Mouse (Mus musculus): ENCODE data around the gene Ptk7. TPM values are rescaled to one million over a fixed set of nuclear protein-coding genes. Genes with fewer than 3 reads are reported as not detected.

Gene Ptk7
- polyA plus RNA-seq, 1 experiment from 2014 or later, result 69.7 TPM

DNA sequence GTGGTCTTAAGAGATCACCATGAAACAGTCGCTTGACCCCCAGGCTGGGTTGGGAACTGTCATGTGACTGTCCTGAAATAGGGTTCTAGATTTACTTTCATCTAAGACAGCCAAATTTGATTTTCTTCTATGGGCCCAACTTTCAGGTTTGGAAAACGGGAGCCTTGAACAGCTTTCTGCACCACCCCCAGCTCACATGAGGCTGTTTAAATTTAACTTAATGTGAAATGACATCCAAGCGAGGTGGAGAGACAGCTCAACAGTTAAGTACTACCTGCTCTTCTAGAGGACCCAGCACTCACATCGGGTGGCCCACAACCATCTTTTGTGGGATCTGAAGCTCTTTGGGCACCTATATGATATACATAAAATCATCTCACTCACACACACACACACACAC lies 30.3 kb downstream of the Ptk7 start:
- H3K9me3 ChIP-seq, result no peaks in the 10 kb centered on the region
- WGBS, result 91% methylated on average over 4 of the region's 4 CpGs
- no peak for ATAC-seq (ENCODE audit: low FRiP score, low read depth)

DNA sequence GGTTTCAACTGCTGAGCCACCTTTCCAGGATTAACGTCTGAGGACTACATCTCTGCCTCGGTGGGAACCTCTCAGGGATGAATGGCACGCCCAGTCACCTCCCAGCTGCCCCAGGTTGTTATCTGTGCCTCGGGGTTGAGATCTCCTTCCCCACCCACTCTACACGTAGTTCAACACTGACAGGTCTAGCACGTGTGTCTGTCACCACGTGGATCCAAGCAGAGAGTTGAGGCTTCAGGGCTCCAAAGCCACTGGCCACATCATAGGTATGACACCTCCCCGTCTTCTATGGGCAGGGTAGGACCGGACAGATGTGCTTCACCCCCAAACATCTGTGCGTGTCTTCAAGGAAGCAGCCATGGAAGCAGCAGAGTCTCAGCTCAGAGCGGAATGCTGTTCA lies 31.3 kb downstream of the Ptk7 start:
- no peaks in the 10 kb centered on the region for H3K27me3 ChIP-seq (replicated peaks)
- no peak overlapping the region for H3K27ac ChIP-seq
- WGBS, result 94% methylated on average over 11 of the region's 11 CpGs
- no peak overlapping the region for H3K4me3 ChIP-seq
- H3K4me2 ChIP-seq (replicated peaks), result no peak overlapping the region
- no peak for ATAC-seq (ENCODE audit: low FRiP score, low read depth)
- no peaks in the 10 kb centered on the region for H3K9me3 ChIP-seq
- peaks cover 8% of the 10 kb centered on the region; the same call in 1 of the 2 replicates for H3K36me3 ChIP-seq
- no peak overlapping the region for H3K9ac ChIP-seq
- peaks cover 17% of the 10 kb centered on the region for H3K4me1 ChIP-seq

More for the DNA sequence above, 30.3 kb downstream of the Ptk7 start:
- Histone ChIP-seq H3K4me1 (peaks cover 17% of the 10 kb centered on the region), H3K9ac (no peak overlapping the region), H3K27ac (no peak overlapping the region), H3K4me2 (replicated peaks) (no peak overlapping the region), H3K36me3 (peaks cover 8% of the 10 kb centered on the region; the same call in 1 of the 2 replicates), H3K4me3 (no peak overlapping the region), H3K27me3 (replicated peaks) (no peaks in the 10 kb centered on the region)

DNA sequence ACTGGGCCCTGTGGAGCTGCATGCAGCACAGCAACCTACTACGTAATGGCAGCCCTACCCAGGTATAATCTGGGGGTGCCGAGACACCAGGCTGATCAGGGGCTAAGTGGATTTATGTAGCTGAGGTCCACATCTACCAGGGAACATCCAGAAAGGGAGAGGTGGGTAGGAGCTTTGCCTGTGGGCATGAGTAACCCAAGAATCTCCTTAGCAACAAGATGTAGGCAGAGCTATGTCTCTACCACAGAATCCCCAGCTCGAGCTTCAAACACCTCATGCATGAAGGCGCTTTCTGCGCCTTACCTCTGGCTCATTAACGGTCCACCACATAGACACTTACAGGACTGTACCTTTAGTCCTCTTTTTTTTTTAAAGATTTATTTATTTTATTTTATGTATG lies 34.0 kb downstream of the Ptk7 start:
- 83% methylated on average over 6 of the region's 6 CpGs for WGBS

DNA sequence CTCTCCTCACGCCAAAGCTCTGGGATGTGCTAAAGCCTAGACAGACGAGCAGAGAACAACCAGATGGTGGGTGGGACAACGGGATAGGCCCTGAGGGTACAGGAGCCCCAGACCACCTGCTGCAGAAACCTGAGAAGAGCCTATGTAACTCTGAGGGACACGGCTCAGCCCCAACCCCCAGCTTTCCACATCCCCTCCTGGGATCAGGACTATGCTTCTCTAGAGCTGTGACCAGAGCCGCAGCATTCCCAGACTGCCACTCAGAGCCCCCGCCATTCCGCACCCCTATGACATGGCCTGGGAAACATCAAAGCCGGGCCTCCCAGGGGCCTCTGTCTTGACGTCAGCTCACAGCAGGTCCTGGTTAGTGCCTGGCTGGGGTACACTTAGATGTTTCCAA lies 34.7 kb downstream of the Ptk7 start:
- Histone ChIP-seq H3K4me1 (peaks cover 8% of the 10 kb centered on the region), H3K9ac (no peak overlapping the region), H3K9me3 (no peaks in the 10 kb centered on the region), H3K4me2 (replicated peaks) (no peak overlapping the region), H3K36me3 (peaks cover 21% of the 10 kb centered on the region), H3K27me3 (replicated peaks) (no peaks in the 10 kb centered on the region), H3K4me3 (no peak overlapping the region), H3K27ac (no peak overlapping the region)
- ATAC-seq (ENCODE audit: low FRiP score, low read depth), result no peak; the same call in 1 of the 2 replicates
- WGBS, result 41% methylated on average over 9 of the region's 9 CpGs

More for the DNA sequence above, 34.0 kb downstream of the Ptk7 start:
- Histone ChIP-seq H3K4me3 (no peak overlapping the region), H3K9me3 (no peaks in the 10 kb centered on the region), H3K4me1 (peaks cover 8% of the 10 kb centered on the region), H3K4me2 (replicated peaks) (no peak overlapping the region), H3K27me3 (replicated peaks) (no peaks in the 10 kb centered on the region), H3K27ac (no peak overlapping the region), H3K9ac (no peak overlapping the region), H3K36me3 (peaks cover 14% of the 10 kb centered on the region)
- no peak for ATAC-seq (ENCODE audit: low FRiP score, low read depth)

DNA sequence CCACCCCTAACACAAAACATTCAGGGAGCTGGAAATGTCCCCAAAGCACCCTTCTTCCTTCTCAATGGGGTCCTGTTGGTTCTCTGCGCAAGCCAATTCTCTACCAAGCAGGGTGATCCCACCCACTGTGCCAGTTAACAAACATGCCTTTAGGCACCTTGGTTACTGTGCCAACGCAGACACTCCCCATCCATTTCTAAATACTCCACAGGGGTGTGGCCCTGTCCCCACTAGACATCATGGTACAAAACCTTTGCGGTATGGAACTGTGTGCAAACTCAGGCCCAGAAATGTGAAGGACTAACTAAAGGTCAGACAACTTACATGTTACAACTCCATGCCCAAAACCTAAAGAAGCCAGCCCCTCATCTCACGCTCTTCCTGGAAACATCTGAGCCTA lies 36.2 kb downstream of the Ptk7 start:
- Histone ChIP-seq H3K9me3 (no peaks in the 10 kb centered on the region), H3K27me3 (replicated peaks) (no peaks in the 10 kb centered on the region), H3K27ac (no peak overlapping the region), H3K4me3 (no peak overlapping the region), H3K36me3 (peaks cover 34% of the 10 kb centered on the region), H3K4me2 (replicated peaks) (no peak overlapping the region), H3K9ac (no peak overlapping the region), H3K4me1 (peaks cover 8% of the 10 kb centered on the region)
- no peak for ATAC-seq (ENCODE audit: low FRiP score, low read depth)
- WGBS, result 92% methylated on average over 4 of the region's 4 CpGs

DNA sequence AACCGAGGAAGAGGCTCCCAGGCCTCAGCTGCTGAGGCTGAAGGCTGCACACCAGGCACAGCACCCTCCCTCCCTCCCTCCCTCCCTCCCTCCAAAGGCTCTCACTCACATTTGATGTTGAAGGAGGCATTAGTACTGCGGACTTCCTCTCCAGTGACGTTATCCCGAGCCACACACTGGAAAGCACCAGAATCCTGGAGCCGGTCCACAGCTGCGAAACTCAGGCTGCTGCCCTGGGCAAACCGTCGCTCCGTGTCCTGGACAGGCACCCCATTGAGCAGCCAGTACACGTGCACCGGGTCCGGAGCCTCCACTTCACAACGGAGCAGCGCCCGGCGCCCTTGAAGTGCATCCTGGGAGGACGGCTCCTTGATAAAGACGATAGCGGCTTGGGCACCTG lies 37.9 kb downstream of the Ptk7 start:
- Histone ChIP-seq H3K4me2 (replicated peaks) (no peak overlapping the region), H3K27ac (no peak overlapping the region), H3K4me3 (no peak overlapping the region), H3K9me3 (no peaks in the 10 kb centered on the region), H3K9ac (no peak overlapping the region), H3K27me3 (replicated peaks) (no peaks in the 10 kb centered on the region), H3K36me3 (peaks cover 40% of the 10 kb centered on the region), H3K4me1 (peaks cover 8% of the 10 kb centered on the region)
- WGBS, result 84% methylated on average over 19 of the region's 19 CpGs
- ATAC-seq (ENCODE audit: low FRiP score, low read depth), result no peak

DNA sequence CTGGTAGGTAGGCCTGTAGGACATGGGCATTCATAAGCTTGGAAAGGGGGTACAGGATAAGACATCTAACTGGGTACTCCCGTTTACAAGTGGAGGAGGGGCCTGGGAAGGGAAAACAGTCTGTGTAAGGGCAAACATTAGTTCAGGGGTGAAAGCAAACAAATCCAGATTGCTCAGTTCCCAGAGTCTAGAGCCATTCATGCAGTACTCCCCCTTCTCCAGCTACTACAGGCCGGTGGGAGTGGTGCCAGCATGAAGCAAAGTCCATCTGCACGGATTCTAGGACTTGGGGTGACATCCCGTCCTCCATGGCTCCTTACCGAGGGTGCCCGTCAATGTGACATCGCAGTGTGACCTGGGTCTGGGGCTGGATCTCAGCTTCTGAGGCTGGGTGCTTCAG lies 38.9 kb downstream of the Ptk7 start:
- Histone ChIP-seq H3K4me2 (replicated peaks) (no peak overlapping the region), H3K4me1 (peaks cover 8% of the 10 kb centered on the region), H3K4me3 (no peak overlapping the region), H3K9me3 (no peaks in the 10 kb centered on the region), H3K27me3 (replicated peaks) (no peaks in the 10 kb centered on the region), H3K36me3 (peaks cover 50% of the 10 kb centered on the region), H3K27ac (no peak overlapping the region), H3K9ac (no peak overlapping the region)
- ATAC-seq (ENCODE audit: low FRiP score, low read depth), result no peak
- WGBS, result 91% methylated on average over 7 of the region's 7 CpGs

DNA sequence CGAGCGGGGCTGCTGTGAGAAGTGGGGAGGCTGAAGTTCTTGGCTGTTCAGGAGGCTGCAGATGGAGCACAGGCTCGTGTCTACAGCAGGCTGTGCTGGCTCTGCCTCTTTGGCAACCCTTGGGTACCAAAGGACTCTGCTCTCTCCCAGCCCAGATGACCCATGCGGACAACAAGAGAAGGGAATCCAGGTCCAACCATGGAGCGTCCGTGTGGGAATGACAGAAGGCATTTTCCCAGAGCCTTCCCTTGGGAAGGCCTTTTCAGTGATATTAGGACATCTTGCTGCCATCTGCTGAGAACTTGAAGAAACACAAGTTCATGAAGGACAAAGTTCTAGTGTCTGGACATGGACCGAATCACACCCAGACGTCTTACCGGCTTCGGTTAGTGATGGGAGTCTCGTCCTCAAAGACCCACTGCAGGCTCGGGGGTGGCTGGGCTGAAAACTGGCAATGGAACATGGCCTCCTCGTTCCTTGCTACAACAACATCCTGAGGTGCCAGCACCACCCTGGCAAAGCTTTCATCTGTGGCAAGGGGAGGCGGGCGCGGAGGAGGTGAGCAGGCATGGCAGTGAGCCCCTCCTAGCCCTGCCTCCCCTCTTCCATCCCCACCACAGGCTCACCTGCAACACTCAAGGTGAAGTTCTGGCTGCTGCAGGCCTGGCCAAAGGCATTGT lies 39.5 kb downstream of the Ptk7 start:
- Histone ChIP-seq H3K27ac (no peak overlapping the region), H3K9me3 (no peaks in the 10 kb centered on the region), H3K9ac (no peak overlapping the region), H3K36me3 (peaks cover 56% of the 10 kb centered on the region), H3K4me1 (peaks cover 3% of the 10 kb centered on the region), H3K4me3 (no peak overlapping the region), H3K4me2 (replicated peaks) (no peak overlapping the region), H3K27me3 (replicated peaks) (no peaks in the 10 kb centered on the region)
- no peak for ATAC-seq (ENCODE audit: low FRiP score, low read depth)
- WGBS, result 91% methylated on average over 16 of the region's 16 CpGs

DNA sequence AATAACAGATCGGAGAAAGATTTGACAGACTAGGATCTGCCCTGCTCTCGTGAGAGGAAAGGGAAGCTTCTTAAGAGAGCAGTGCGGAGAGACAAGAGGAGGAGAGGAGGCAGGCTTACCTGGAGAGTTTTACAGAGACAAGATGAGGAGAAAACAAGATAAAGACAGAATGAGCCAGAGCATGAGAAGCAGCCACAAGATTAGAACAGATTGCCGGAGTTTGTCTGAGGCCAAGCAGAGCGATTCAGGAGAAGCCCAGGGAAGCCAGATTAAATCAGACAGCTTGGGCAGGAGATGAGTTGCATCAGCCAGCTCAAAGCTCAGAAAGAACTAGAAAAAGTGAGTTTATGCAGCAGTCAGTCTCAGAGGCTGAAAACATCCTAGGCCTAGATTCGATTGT lies 40.4 kb downstream of the Ptk7 start:
- Histone ChIP-seq H3K4me3 (no peak overlapping the region), H3K9me3 (no peaks in the 10 kb centered on the region), H3K36me3 (peaks cover 59% of the 10 kb centered on the region), H3K9ac (no peak overlapping the region), H3K27ac (no peak overlapping the region), H3K4me1 (no peaks in the 10 kb centered on the region), H3K27me3 (replicated peaks) (no peaks in the 10 kb centered on the region), H3K4me2 (replicated peaks) (no peak overlapping the region)
- 91% methylated on average over 6 of the region's 6 CpGs for WGBS
- ATAC-seq (ENCODE audit: low FRiP score, low read depth), result no peak

DNA sequence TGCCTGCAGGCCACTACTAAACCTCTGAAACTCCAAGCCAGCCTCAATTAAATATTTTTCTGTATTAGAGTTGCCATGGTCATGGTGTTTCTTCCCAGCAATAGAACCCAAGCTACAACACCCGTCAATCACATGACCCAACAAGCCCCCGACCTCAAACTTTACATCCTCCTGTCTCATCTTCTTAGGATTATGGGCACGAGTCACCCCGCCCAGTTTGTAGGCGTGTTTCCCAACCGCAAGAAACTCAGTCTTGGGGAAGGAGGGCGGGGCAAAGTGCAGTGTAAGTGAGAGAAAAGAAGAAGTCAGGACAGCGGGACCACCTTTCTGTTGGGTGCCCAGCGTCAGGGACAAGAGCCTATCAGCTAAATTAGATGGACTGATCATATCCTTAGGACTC lies 41.1 kb downstream of the Ptk7 start:
- 92% methylated on average over 9 of the region's 9 CpGs for WGBS
- H3K27ac ChIP-seq, result no peak overlapping the region; the same call in 1 of the 2 replicates

DNA sequence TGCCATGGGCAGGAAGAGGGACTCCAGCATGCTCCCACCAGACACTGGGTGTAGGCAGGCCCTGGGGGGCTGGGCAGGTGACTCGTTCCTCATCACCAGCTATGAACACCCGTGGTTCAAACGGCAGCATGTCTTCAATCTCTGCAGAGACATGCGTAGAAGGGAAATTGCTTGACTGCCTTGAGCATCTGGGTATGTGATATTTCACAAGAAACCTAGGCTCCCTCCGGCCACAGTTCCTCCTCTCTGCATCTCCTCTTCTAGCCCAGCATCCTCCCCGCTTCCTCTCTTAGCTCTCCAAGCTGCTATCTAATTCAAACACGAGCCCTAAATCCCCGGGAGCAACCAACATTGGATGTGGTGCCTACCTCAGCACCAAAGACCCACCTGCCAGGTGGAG lies 43.0 kb downstream of the Ptk7 start:
- Histone ChIP-seq H3K9me3 (no peaks in the 10 kb centered on the region), H3K9ac (no peak overlapping the region), H3K4me2 (replicated peaks) (no peak overlapping the region), H3K4me1 (no peaks in the 10 kb centered on the region), H3K27ac (no peak overlapping the region), H3K36me3 (peaks cover 74% of the 10 kb centered on the region), H3K27me3 (replicated peaks) (no peaks in the 10 kb centered on the region), H3K4me3 (no peak overlapping the region)
- 93% methylated on average over 8 of the region's 8 CpGs for WGBS
- no peak for ATAC-seq (ENCODE audit: low FRiP score, low read depth)

More for the DNA sequence above, 41.1 kb downstream of the Ptk7 start:
- Histone ChIP-seq H3K4me3 (no peak overlapping the region), H3K4me1 (no peaks in the 10 kb centered on the region), H3K27me3 (replicated peaks) (no peaks in the 10 kb centered on the region), H3K9me3 (no peaks in the 10 kb centered on the region), H3K9ac (no peak overlapping the region), H3K36me3 (peaks cover 59% of the 10 kb centered on the region), H3K4me2 (replicated peaks) (no peak overlapping the region)
- no peak for ATAC-seq (ENCODE audit: low FRiP score, low read depth)

DNA sequence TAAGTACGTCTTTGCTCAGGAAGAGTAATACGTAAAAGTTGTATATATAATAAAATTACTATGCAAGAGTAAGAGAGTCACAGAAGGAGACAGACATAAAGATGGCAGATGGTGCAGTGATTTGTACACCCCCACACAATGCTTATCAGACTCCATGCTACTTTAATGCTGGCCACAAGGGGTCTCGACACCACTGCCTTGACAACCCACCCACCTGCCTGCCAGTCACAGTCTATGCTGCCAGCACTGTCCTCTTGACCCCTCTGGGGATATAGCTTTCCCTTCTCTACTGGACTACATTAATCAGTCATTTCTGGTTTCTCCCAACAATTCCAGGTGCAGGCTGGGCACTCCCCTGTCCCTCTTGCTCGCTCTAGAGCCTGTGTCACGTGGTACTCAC lies 50.7 kb downstream of the Ptk7 start:
- Histone ChIP-seq H3K4me3 (no peak overlapping the region), H3K4me2 (replicated peaks) (no peak overlapping the region), H3K9me3 (no peaks in the 10 kb centered on the region), H3K36me3 (peaks cover 77% of the 10 kb centered on the region), H3K9ac (no peak overlapping the region), H3K27ac (no peak overlapping the region), H3K27me3 (replicated peaks) (no peaks in the 10 kb centered on the region), H3K4me1 (no peaks in the 10 kb centered on the region)
- WGBS, result 86% methylated on average over 5 of the region's 5 CpGs
- no peak for ATAC-seq (ENCODE audit: low FRiP score, low read depth)

DNA sequence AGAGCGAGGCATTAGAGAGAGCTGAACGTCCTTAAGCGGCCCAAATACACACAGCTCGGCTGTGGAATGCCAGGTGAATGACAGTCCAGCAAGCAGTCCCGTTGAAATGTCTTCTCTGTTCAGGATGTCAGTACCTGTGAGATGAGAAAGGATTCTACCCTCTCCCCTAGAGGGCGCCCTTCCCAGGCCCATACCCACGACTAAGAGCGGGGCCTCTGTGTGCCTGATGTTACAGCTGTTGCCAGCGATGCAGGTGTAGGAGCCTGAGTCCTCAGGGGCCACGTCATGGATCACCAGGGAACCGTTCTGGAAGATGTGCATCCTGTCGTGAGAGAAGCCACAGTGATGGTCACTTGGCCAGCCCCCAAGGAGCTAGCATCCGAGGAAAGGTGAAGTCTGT lies 53.2 kb downstream of the Ptk7 start:
- Histone ChIP-seq H3K36me3 (peaks cover 84% of the 10 kb centered on the region), H3K27me3 (replicated peaks) (no peaks in the 10 kb centered on the region), H3K9ac (no peak overlapping the region), H3K4me2 (replicated peaks) (no peak overlapping the region), H3K27ac (no peak overlapping the region), H3K4me3 (no peak overlapping the region), H3K4me1 (no peaks in the 10 kb centered on the region), H3K9me3 (no peaks in the 10 kb centered on the region)
- no peak for ATAC-seq (ENCODE audit: low FRiP score, low read depth)
- WGBS, result 88% methylated on average over 13 of the region's 13 CpGs

Data from neural tube, embryonic 12.5 days (tissue).